Mouse (Mus musculus) Patski (cell line): ENCODE results near the gene Gm2007. TPM values are rescaled to one million over a fixed set of nuclear protein-coding genes. Genes with fewer than 3 reads are reported as not detected.
"Not testable (repeated sequence)": the region's sequence is repeated elsewhere in the genome, so short reads cannot be mapped to it uniquely, and the experiment has no call there.

Experiments used
- ATAC-seq: fragments of 100-300 bp; one replicate; pipeline ENCODE4 v1.8.0; 2021
- CTCF ChIA-PET: fragments of 350-600 bp; sonication (Branson Sonifier 250); formaldehyde crosslinking; loops from one replicate; lab custom pipeline; 2022; ENCODE audit warnings: inconsistent platforms; lab: Charles Lee
- POLR2A ChIA-PET: fragments of 350-600 bp; sonication (Branson Sonifier 250); formaldehyde crosslinking; loops from one replicate; lab custom pipeline; 2022; ENCODE audit warnings: antibody characterized with exemption, inconsistent platforms; lab: Charles Lee
- DNase-seq: peaks from one replicate; pipeline ENCODE4 v3.0.0-alpha.2; 2011; ENCODE audit warnings: low read depth, low spot score
- H3K27me3 ChIP-seq: fragments of 371-371 bp; one replicate; pipeline ENCODE4 v1.5.1; 2021
- in situ Hi-C: fragments of 300-500 bp; cut with MboI; formaldehyde crosslinking; loops from 3 replicates; pipeline ENCODE4 v1.11.1; 2018; ENCODE audit warnings: low pct_unique_long_range_greater_than_20kb, mixed read lengths
- polyA plus RNA-seq: library from polyadenylated mRNA; unstranded; gene quantifications from one replicate; pipeline ENCODE4 v1.2.3, GENCODE M21; 2021

Gm2007 gene
- polyA plus RNA-seq = 0.53 TPM

DNA sequence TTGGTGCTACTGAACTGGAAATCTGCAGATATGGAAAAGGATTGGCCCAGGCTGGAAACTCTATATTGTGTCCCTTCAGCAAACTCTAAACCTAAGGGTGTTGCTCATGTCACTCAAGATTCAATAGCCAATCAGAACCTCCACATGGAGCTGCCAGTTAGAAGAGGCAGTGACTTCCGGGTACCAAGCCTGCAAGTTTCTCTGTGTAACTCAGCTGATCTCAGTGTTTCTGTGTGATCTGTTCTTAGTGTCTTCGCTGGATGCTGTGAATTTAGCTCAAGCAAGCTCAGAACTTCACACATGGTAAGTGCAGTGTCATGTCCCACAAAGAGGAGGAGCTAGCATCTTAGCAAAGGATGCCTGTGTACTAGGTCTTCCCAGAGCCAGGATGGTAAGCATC is at the start of gene Gm2007:
Gene Gm2007 (plus strand): TSS at position 301 of the 400 bp plus-strand sequence.
- CTCF ChIA-PET, ATAC-seq, DNase-seq, H3K27me3 ChIP-seq, POLR2A ChIA-PET, in situ Hi-C loops: not testable (repeated sequence)

DNA sequence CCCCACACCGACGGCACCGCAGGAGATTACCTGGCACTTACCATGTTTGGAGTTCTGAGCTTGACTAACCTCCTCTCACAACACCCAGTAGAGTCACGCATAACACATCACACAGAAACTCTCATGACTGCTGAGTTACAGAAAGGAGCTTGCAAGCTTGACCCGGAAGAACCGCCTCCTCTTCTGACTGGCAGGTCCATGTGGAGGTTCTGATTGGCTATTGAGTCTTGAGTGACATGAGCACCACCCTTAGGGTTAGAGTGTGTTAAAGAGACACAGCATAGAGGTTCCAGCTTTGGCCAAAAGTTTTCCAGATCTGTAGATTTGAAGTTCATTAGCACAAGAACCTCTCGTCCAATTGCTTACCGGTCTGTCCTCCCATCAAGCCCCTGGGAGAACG is 37.8 kb upstream of the Gm2007 start, which contains the start of gene Zfp969:
Gene Zfp969 (minus strand): TSS at position 101 of the 400 bp plus-strand sequence.
- in situ Hi-C loops, CTCF ChIA-PET, POLR2A ChIA-PET: not testable (repeated sequence)

DNA sequence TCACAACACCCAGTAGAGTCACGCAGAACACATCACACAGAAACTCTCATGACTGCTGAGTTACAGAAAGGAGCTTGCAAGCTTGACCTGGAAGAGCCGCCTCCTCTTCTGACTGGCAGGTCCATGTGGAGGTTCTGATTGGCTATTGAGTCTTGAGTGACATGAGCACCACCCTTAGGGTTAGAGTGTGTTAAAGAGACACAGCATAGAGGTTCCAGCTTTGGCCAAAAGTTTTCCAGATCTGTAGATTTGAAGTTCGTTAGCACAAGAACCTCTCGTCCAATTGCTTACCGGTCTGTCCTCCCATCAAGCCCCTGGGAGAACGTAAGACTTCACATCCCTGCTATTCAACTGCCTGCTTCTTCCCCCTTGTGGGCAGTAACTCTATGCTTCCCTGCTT is 59.7 kb downstream of the Gm2007 start, which contains the start of gene Gm14288:
Gene Gm14288 (minus strand): TSS at position 101 of the 400 bp plus-strand sequence.
- ATAC-seq, H3K27me3 ChIP-seq, in situ Hi-C loops, POLR2A ChIA-PET, DNase-seq, CTCF ChIA-PET: not testable (repeated sequence)

More for the DNA sequence above, 37.8 kb upstream of the Gm2007 start, which contains the start of gene Zfp969:
- not testable (repeated sequence) for H3K27me3 ChIP-seq, ATAC-seq, DNase-seq

Other genes with a start within 250 kb of the Gm2007 start
- gene Gm11007, start 97.6 kb upstream of the Gm2007 start, polyA plus RNA-seq = 0.53 TPM
- 4.0 TPM for gene Zfp969, start 37.9 kb upstream of the Gm2007 start, polyA plus RNA-seq
- 4.9 TPM for gene Gm14288, start 59.6 kb downstream of the Gm2007 start, polyA plus RNA-seq
- gene Gm6710, start 127.7 kb downstream of the Gm2007 start, polyA plus RNA-seq = 3.5 TPM
- gene Zfp966, start 189.6 kb downstream of the Gm2007 start, polyA plus RNA-seq = 6.6 TPM
- gene Gm2026, start 223.8 kb downstream of the Gm2007 start, polyA plus RNA-seq = 3.1 TPM